Mouse (Mus musculus): ENCODE measurements at regions not wholly inside any gene's neighbourhood (a gene's known extent, or its start where the extent isn't known, plus 50 kb on each side); places are given as distances from the start of the nearest gene placed in this dataset.

DNA sequence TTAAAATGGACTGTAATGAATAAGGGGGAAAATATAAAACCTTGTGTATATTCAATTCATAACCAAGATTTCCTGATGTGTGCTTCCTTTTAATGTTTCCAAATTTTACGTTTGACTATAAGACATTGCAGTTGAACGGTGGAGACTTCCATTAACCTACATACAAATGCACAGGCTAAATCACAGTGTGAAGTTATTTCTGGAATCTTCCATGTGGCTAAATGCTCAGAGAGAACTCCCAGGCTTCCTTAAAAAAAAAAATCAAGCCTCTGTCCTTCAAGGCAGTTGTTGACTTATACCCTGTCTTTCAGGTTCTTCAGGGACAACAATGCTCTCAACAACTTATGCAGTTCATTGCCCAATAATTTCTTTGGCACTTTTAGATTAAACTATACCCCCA lies 2677.9 kb upstream of the Gm7489 start:
- 71% methylated on average over 2 of the region's 2 CpGs for WGBS
- H3K4me2 ChIP-seq (ENCODE audit: low read length), result no peak overlapping the region

DNA sequence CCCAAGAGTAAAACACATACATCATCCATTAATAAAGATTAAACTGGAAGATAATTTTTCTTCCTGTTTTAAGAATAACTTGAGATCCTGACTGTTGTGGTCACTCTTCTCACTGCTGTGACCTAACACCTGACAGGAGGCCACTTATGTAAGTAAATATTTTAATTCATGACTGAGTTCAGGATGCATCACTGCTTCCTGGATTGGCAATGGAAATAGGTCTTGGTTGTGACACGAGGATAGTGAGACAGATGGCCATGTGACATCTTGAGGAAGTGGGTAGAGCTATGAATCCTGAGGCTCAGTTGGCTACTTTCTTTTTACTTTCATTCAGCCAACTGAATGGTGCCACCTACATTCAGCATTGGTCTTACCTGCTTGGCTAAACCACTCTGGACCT lies 2649.8 kb upstream of the Gm7489 start:
- 52% methylated on average over 1 of the region's 1 CpGs for WGBS
- no peak overlapping the region for H3K4me2 ChIP-seq (ENCODE audit: low read length)
- no peaks in the 10 kb centered on the region for H3K36me3 ChIP-seq (ENCODE audit: control insufficient read depth, insufficient read depth, low read length)
- ATAC-seq (ENCODE audit: insufficient number of reproducible peaks, insufficient read depth, low FRiP score, low read depth), result no peak
- H3K9me3 ChIP-seq (ENCODE audit: control insufficient read depth, low read length), result no peaks in the 10 kb centered on the region
- no peak overlapping the region for H3K9ac ChIP-seq (ENCODE audit: low read length)
- no peak overlapping the region for H3K4me3 ChIP-seq (ENCODE audit: control insufficient read depth in 1 of 2, insufficient read depth in 1 of 2, low read depth in 1 of 2, low read length in 2 of 2)
- no peaks in the 10 kb centered on the region for H3K27me3 ChIP-seq (ENCODE audit: control insufficient read depth, insufficient read depth, low read length)
- no peaks in the 10 kb centered on the region for H3K4me1 ChIP-seq (ENCODE audit: control insufficient read depth in 2 of 2, insufficient read depth in 2 of 2, low read length in 2 of 2)
- no peak overlapping the region for H3K27ac ChIP-seq (replicated peaks in 1 of 2; ENCODE audit: control insufficient read depth in 1 of 2, insufficient read depth in 1 of 2, low read depth in 2 of 2, low read length in 2 of 2)

More for the DNA sequence above, 2677.9 kb upstream of the Gm7489 start:
- Histone ChIP-seq H3K36me3 (ENCODE audit: control insufficient read depth, insufficient read depth, low read length) (no peaks in the 10 kb centered on the region), H3K4me1 (ENCODE audit: control insufficient read depth in 2 of 2, insufficient read depth in 2 of 2, low read length in 2 of 2) (no peaks in the 10 kb centered on the region), H3K9ac (ENCODE audit: low read length) (no peak overlapping the region), H3K9me3 (ENCODE audit: control insufficient read depth, low read length) (no peaks in the 10 kb centered on the region), H3K27me3 (ENCODE audit: control insufficient read depth, insufficient read depth, low read length) (no peaks in the 10 kb centered on the region), H3K4me3 (ENCODE audit: control insufficient read depth in 1 of 2, insufficient read depth in 1 of 2, low read depth in 1 of 2, low read length in 2 of 2) (no peak overlapping the region), H3K27ac (replicated peaks in 1 of 2; ENCODE audit: control insufficient read depth in 1 of 2, insufficient read depth in 1 of 2, low read depth in 2 of 2, low read length in 2 of 2) (no peak overlapping the region)
- no peak for ATAC-seq (ENCODE audit: insufficient number of reproducible peaks, insufficient read depth, low FRiP score, low read depth)

DNA sequence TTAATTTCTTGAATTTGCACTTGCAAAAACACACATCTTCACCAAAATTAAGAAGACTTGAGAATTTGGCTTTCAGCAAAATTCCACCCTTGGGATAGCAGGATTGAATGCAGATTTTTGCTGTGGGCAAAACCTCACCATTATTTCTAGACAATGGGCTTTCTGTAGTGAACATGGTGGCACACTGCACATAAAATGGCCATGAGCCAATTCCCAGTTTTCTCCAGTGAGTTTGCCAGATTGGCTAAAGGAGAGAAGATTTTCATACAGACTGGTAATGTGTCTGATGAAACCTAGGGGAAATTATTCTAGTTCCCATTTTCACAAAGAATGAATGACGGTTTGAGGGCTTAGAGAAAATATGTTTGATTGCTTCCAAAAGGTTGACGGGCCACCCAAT lies 2640.1 kb upstream of the Gm7489 start:
- H3K4me1 ChIP-seq (ENCODE audit: control insufficient read depth in 2 of 2, insufficient read depth in 2 of 2, low read length in 2 of 2), result peaks cover 0 to 2% of the 10 kb centered on the region in 2 experiments; a peak in 1 of 4 replicates
- H3K4me3 ChIP-seq (ENCODE audit: control insufficient read depth in 1 of 2, insufficient read depth in 1 of 2, low read depth in 1 of 2, low read length in 2 of 2), result no peak overlapping the region
- H3K27me3 ChIP-seq (ENCODE audit: control insufficient read depth, insufficient read depth, low read length), result no peaks in the 10 kb centered on the region
- 90% methylated on average over 2 of the region's 2 CpGs for WGBS
- no peaks in the 10 kb centered on the region for H3K9me3 ChIP-seq (ENCODE audit: control insufficient read depth, low read length)
- H3K9ac ChIP-seq (ENCODE audit: low read length), result no peak overlapping the region
- ATAC-seq (ENCODE audit: insufficient number of reproducible peaks, insufficient read depth, low FRiP score, low read depth), result no peak
- H3K4me2 ChIP-seq (ENCODE audit: low read length), result no peak overlapping the region
- no peak overlapping the region for H3K27ac ChIP-seq (replicated peaks in 1 of 2; ENCODE audit: control insufficient read depth in 1 of 2, insufficient read depth in 1 of 2, low read depth in 2 of 2, low read length in 2 of 2)
- no peaks in the 10 kb centered on the region for H3K36me3 ChIP-seq (ENCODE audit: control insufficient read depth, insufficient read depth, low read length)

DNA sequence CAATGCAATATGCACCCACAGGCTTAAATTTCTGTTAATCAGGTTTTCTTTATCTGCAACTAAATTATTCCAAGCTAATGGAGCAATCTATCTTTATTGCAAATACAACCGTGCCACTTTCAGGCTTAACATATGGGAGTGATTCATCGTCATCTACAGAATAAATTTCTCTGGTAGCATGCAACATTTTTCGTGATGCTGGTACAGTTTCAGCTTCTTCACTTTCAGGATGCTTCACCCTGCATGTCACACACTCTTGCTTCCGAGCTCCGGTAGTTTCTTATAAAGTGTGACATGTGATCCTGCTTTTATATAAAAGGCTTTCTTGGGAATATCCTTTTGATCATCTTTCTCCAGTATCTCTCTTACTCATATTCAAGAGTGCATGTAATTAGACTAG lies 2637.4 kb upstream of the Gm7489 start:
- peaks cover 0 to 2% of the 10 kb centered on the region in 2 experiments; a peak in 1 of 4 replicates for H3K4me1 ChIP-seq (ENCODE audit: control insufficient read depth in 2 of 2, insufficient read depth in 2 of 2, low read length in 2 of 2)
- H3K27me3 ChIP-seq (ENCODE audit: control insufficient read depth, insufficient read depth, low read length), result no peaks in the 10 kb centered on the region
- no peaks in the 10 kb centered on the region for H3K36me3 ChIP-seq (ENCODE audit: control insufficient read depth, insufficient read depth, low read length)
- no peak overlapping the region for H3K4me2 ChIP-seq (ENCODE audit: low read length)
- ATAC-seq (ENCODE audit: insufficient number of reproducible peaks, insufficient read depth, low FRiP score, low read depth), result no peak
- no peak overlapping the region for H3K27ac ChIP-seq (replicated peaks in 1 of 2; ENCODE audit: control insufficient read depth in 1 of 2, insufficient read depth in 1 of 2, low read depth in 2 of 2, low read length in 2 of 2)
- no peak overlapping the region for H3K9ac ChIP-seq (ENCODE audit: low read length)
- H3K4me3 ChIP-seq (ENCODE audit: control insufficient read depth in 1 of 2, insufficient read depth in 1 of 2, low read depth in 1 of 2, low read length in 2 of 2), result no peak overlapping the region
- 85% methylated on average over 5 of the region's 5 CpGs for WGBS
- no peaks in the 10 kb centered on the region for H3K9me3 ChIP-seq (ENCODE audit: control insufficient read depth, low read length)

DNA sequence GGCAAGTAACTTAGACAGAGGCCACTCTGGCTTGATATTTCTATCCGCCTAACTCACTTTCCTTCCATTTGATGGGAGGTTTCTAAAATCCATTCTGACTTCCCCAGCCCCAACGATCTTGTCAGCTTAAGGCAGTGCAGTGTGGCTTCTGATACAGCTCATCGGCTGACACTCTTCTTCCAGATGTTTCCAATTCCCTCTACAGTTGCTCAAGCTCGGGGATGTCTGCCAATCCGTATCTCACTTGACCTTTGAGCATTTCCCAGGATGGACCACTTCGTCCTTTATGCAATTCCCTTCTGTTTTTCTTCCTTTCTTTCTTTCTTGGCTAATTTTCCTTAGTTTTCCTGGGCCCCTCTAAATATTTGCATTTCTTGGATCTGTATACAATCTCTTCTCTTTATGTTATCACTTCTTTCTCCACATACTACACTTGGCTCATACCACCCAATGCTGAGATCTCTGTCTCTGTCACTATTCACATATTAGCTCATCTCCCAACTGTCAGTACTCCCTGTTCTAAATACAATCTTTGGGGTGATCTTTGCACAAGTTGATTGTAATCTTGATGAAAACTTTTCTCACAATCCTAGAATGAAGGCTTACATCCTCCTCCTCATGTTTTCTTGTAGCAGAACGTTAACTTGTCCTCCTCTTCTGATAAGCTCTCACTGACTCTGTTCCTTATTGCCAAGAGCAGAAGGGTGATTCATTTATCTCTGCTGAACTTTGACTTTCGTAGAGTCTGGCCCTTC lies 2636.5 kb upstream of the Gm7489 start:
- H3K9ac ChIP-seq (ENCODE audit: low read length), result no peak overlapping the region
- no peak overlapping the region for H3K4me3 ChIP-seq (ENCODE audit: control insufficient read depth in 1 of 2, insufficient read depth in 1 of 2, low read depth in 1 of 2, low read length in 2 of 2)
- no peak for ATAC-seq (ENCODE audit: insufficient number of reproducible peaks, insufficient read depth, low FRiP score, low read depth)
- H3K9me3 ChIP-seq (ENCODE audit: control insufficient read depth, low read length), result no peaks in the 10 kb centered on the region
- no peaks in the 10 kb centered on the region for H3K36me3 ChIP-seq (ENCODE audit: control insufficient read depth, insufficient read depth, low read length)
- H3K27me3 ChIP-seq (ENCODE audit: control insufficient read depth, insufficient read depth, low read length), result no peaks in the 10 kb centered on the region
- peaks cover 0 to 2% of the 10 kb centered on the region in 2 experiments; a peak in 1 of 4 replicates for H3K4me1 ChIP-seq (ENCODE audit: control insufficient read depth in 2 of 2, insufficient read depth in 2 of 2, low read length in 2 of 2)
- no peak overlapping the region for H3K4me2 ChIP-seq (ENCODE audit: low read length)
- no peak overlapping the region for H3K27ac ChIP-seq (replicated peaks in 1 of 2; ENCODE audit: control insufficient read depth in 1 of 2, insufficient read depth in 1 of 2, low read depth in 2 of 2, low read length in 2 of 2)
- 59% methylated on average over 8 of the region's 8 CpGs for WGBS

DNA sequence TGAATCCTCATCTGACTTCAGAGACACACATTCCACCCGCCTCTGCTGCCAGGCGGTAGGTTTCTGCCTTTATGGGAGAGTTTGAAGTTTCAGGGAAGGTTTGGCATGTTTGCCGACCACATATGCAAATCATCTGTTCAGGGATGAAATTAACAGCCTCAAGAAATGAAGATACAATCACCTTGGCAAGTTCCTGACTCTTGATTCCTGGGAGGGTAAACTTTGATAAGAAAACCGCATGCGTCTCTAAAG lies 2636.0 kb upstream of the Gm7489 start:
- Histone ChIP-seq H3K27ac (replicated peaks in 1 of 2; ENCODE audit: control insufficient read depth in 1 of 2, insufficient read depth in 1 of 2, low read depth in 2 of 2, low read length in 2 of 2) (no peak overlapping the region), H3K9ac (ENCODE audit: low read length) (no peak overlapping the region), H3K4me3 (ENCODE audit: control insufficient read depth in 1 of 2, insufficient read depth in 1 of 2, low read depth in 1 of 2, low read length in 2 of 2) (no peak overlapping the region), H3K9me3 (ENCODE audit: control insufficient read depth, low read length) (no peaks in the 10 kb centered on the region), H3K36me3 (ENCODE audit: control insufficient read depth, insufficient read depth, low read length) (no peaks in the 10 kb centered on the region), H3K27me3 (ENCODE audit: control insufficient read depth, insufficient read depth, low read length) (no peaks in the 10 kb centered on the region), H3K4me2 (ENCODE audit: low read length) (no peak overlapping the region), H3K4me1 (ENCODE audit: control insufficient read depth in 2 of 2, insufficient read depth in 2 of 2, low read length in 2 of 2) (peaks cover 0 to 2% of the 10 kb centered on the region in 2 experiments; a peak in 1 of 4 replicates)
- no peak for ATAC-seq (ENCODE audit: insufficient number of reproducible peaks, insufficient read depth, low FRiP score, low read depth)
- WGBS, result 69% methylated on average over 5 of the region's 5 CpGs

DNA sequence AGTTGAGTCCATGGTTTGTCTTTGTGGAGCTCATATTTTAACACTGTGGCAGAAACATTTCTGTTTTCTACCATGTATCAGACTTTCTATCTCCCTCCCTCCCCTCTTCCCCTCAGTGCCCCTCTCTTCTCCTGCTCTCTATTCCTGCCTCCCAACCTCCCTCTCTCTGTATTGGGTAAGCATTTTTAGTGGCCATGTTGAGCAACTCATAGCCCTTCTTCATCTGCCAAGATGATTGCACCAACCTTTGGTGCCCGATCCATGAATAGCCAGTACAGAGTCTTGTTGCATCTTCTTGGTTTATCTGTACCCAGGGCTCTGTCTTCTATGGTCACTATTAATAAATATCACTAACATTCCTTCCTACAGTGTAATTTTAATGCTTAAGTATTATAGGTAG lies 2630.6 kb upstream of the Gm7489 start:
- no peaks in the 10 kb centered on the region for H3K27me3 ChIP-seq (ENCODE audit: control insufficient read depth, insufficient read depth, low read length)
- H3K27ac ChIP-seq (replicated peaks in 1 of 2; ENCODE audit: control insufficient read depth in 1 of 2, insufficient read depth in 1 of 2, low read depth in 2 of 2, low read length in 2 of 2), result no peak overlapping the region
- H3K4me3 ChIP-seq (ENCODE audit: control insufficient read depth in 1 of 2, insufficient read depth in 1 of 2, low read depth in 1 of 2, low read length in 2 of 2), result no peak overlapping the region
- H3K4me2 ChIP-seq (ENCODE audit: low read length), result no peak overlapping the region
- H3K4me1 ChIP-seq (ENCODE audit: control insufficient read depth in 2 of 2, insufficient read depth in 2 of 2, low read length in 2 of 2), result no peaks in the 10 kb centered on the region
- 86% methylated on average over 1 of the region's 1 CpGs for WGBS
- H3K36me3 ChIP-seq (ENCODE audit: control insufficient read depth, insufficient read depth, low read length), result no peaks in the 10 kb centered on the region
- ATAC-seq (ENCODE audit: insufficient number of reproducible peaks, insufficient read depth, low FRiP score, low read depth), result no peak
- H3K9ac ChIP-seq (ENCODE audit: low read length), result no peak overlapping the region
- H3K9me3 ChIP-seq (ENCODE audit: control insufficient read depth, low read length), result no peaks in the 10 kb centered on the region

DNA sequence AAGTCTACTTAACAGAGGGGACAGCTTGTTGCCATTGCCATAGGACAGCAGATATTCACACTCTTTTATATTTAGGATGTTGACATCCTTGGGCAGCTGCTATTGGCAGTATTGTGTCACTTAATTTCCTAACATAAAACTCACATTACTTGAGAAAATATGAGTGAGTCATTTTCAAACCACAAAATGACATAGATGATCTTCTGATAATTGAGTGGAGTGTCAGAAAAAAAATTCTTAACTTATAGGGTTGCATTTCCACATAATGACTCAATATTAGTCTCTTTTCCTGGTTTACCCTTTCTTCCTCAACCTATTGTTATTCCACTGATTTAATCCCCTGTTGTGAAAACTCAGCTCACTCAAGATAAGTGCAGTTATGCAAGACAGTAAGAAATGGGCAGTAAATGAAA lies 2629.5 kb upstream of the Gm7489 start:
- Histone ChIP-seq H3K9ac (ENCODE audit: low read length) (no peak overlapping the region), H3K9me3 (ENCODE audit: control insufficient read depth, low read length) (no peaks in the 10 kb centered on the region), H3K27me3 (ENCODE audit: control insufficient read depth, insufficient read depth, low read length) (no peaks in the 10 kb centered on the region), H3K4me3 (ENCODE audit: control insufficient read depth in 1 of 2, insufficient read depth in 1 of 2, low read depth in 1 of 2, low read length in 2 of 2) (no peak overlapping the region), H3K36me3 (ENCODE audit: control insufficient read depth, insufficient read depth, low read length) (no peaks in the 10 kb centered on the region), H3K27ac (replicated peaks in 1 of 2; ENCODE audit: control insufficient read depth in 1 of 2, insufficient read depth in 1 of 2, low read depth in 2 of 2, low read length in 2 of 2) (no peak overlapping the region), H3K4me2 (ENCODE audit: low read length) (no peak overlapping the region), H3K4me1 (ENCODE audit: control insufficient read depth in 2 of 2, insufficient read depth in 2 of 2, low read length in 2 of 2) (no peaks in the 10 kb centered on the region)
- no peak for ATAC-seq (ENCODE audit: insufficient number of reproducible peaks, insufficient read depth, low FRiP score, low read depth)
